Mouse (Mus musculus): ENCODE measurements around the gene Fuca1. TPM values are rescaled to one million over a fixed set of nuclear protein-coding genes. Genes with fewer than 3 reads are reported as not detected.

Gene Fuca1
- polyA plus RNA-seq, 1 experiment from 2014 or later, result 89.4 TPM

- Histone ChIP-seq H3K9me3 (ENCODE audit: low read length) (no peaks in the 10 kb centered on the region), H3K4me2 (replicated peaks; ENCODE audit: low read depth, low read length) (no peak overlapping the region), H3K9ac (replicated peaks; ENCODE audit: low read length) (no peak overlapping the region), H3K36me3 (ENCODE audit: insufficient read depth, low read length) (no peaks in the 10 kb centered on the region), H3K27me3 (ENCODE audit: insufficient read depth, low read length) (no peaks in the 10 kb centered on the region), H3K27ac (ENCODE audit: low read length) (no peak overlapping the region), H3K4me3 (ENCODE audit: low read length) (no peak overlapping the region), H3K4me1 (ENCODE audit: insufficient read depth, low read length) (no peaks in the 10 kb centered on the region)
- 87% methylated on average over 4 of the region's 4 CpGs for whole genome bisulfite sequencing
- ATAC-seq (ENCODE audit: low FRiP score, low TSS enrichment), result no peak
These were observed 17.8 kb upstream of the Fuca1 start for GRCm38 (mm10) chr4:135902606-135903242.

- Histone ChIP-seq H3K27ac (ENCODE audit: low read length) (no peak overlapping the region), H3K9ac (replicated peaks; ENCODE audit: low read length) (no peak overlapping the region), H3K4me1 (ENCODE audit: insufficient read depth, low read length) (no peaks in the 10 kb centered on the region), H3K4me3 (ENCODE audit: low read length) (no peak overlapping the region), H3K4me2 (replicated peaks; ENCODE audit: low read depth, low read length) (no peak overlapping the region), H3K9me3 (ENCODE audit: low read length) (no peaks in the 10 kb centered on the region), H3K36me3 (ENCODE audit: insufficient read depth, low read length) (no peaks in the 10 kb centered on the region), H3K27me3 (ENCODE audit: insufficient read depth, low read length) (no peaks in the 10 kb centered on the region)
- WGBS, result 47% methylated on average over 1 of the region's 1 CpGs
- ATAC-seq (ENCODE audit: low FRiP score, low TSS enrichment), result no peak
These were observed 15.7 kb upstream of the Fuca1 start for GRCm38 (mm10) chr4:135904810-135905209.

- H3K4me3 ChIP-seq (ENCODE audit: low read length), result no peak overlapping the region
- no peak overlapping the region for H3K4me2 ChIP-seq (replicated peaks; ENCODE audit: low read depth, low read length)
- no peaks in the 10 kb centered on the region for H3K36me3 ChIP-seq (ENCODE audit: insufficient read depth, low read length)
- no peaks in the 10 kb centered on the region for H3K4me1 ChIP-seq (ENCODE audit: insufficient read depth, low read length)
- no peak overlapping the region for H3K27ac ChIP-seq (ENCODE audit: low read length)
- no peaks in the 10 kb centered on the region for H3K9me3 ChIP-seq (ENCODE audit: low read length)
- 72% methylated on average over 3 of the region's 3 CpGs for WGBS
- no peaks in the 10 kb centered on the region for H3K27me3 ChIP-seq (ENCODE audit: insufficient read depth, low read length)
- no peak overlapping the region for H3K9ac ChIP-seq (replicated peaks; ENCODE audit: low read length)
- no peak for ATAC-seq (ENCODE audit: low FRiP score, low TSS enrichment)
These were observed 13.9 kb upstream of the Fuca1 start for GRCm38 (mm10) chr4:135906633-135907032.

GRCm38 (mm10) chr4:135909326-135910066, 11.0 kb upstream of the Fuca1 start:
- Histone ChIP-seq H3K27ac (ENCODE audit: low read length) (no peak overlapping the region), H3K9me3 (ENCODE audit: low read length) (no peaks in the 10 kb centered on the region), H3K4me3 (ENCODE audit: low read length) (no peak overlapping the region), H3K4me1 (ENCODE audit: insufficient read depth, low read length) (no peaks in the 10 kb centered on the region), H3K36me3 (ENCODE audit: insufficient read depth, low read length) (no peaks in the 10 kb centered on the region), H3K9ac (replicated peaks; ENCODE audit: low read length) (no peak overlapping the region), H3K4me2 (replicated peaks; ENCODE audit: low read depth, low read length) (no peak overlapping the region), H3K27me3 (ENCODE audit: insufficient read depth, low read length) (no peaks in the 10 kb centered on the region)
- no peak for ATAC-seq (ENCODE audit: low FRiP score, low TSS enrichment)
- 58% methylated on average over 13 of the region's 13 CpGs for WGBS

GRCm38 (mm10) chr4:135911531-135911930, 9.0 kb upstream of the Fuca1 start:
- WGBS, result 57% methylated on average over 7 of the region's 7 CpGs
- no peaks in the 10 kb centered on the region for H3K27me3 ChIP-seq (ENCODE audit: insufficient read depth, low read length)
- no peak overlapping the region for H3K4me2 ChIP-seq (replicated peaks; ENCODE audit: low read depth, low read length)
- ATAC-seq (ENCODE audit: low FRiP score, low TSS enrichment), result no peak
- no peak overlapping the region for H3K4me3 ChIP-seq (ENCODE audit: low read length)
- H3K27ac ChIP-seq (ENCODE audit: low read length), result peak overlapping the region; percentile 44; the same call in 1 of the 2 replicates
- no peaks in the 10 kb centered on the region for H3K9me3 ChIP-seq (ENCODE audit: low read length)
- no peaks in the 10 kb centered on the region for H3K36me3 ChIP-seq (ENCODE audit: insufficient read depth, low read length)
- no peaks in the 10 kb centered on the region for H3K4me1 ChIP-seq (ENCODE audit: insufficient read depth, low read length)
- no peak overlapping the region for H3K9ac ChIP-seq (replicated peaks; ENCODE audit: low read length)

GRCm38 (mm10) chr4:135912164-135912563, 8.4 kb upstream of the Fuca1 start:
- Histone ChIP-seq H3K9me3 (ENCODE audit: low read length) (no peaks in the 10 kb centered on the region), H3K4me1 (ENCODE audit: insufficient read depth, low read length) (no peaks in the 10 kb centered on the region), H3K27ac (ENCODE audit: low read length) (peak overlapping the region; percentile 4; the same call in 1 of the 2 replicates), H3K9ac (replicated peaks; ENCODE audit: low read length) (no peak overlapping the region), H3K4me3 (ENCODE audit: low read length) (no peak overlapping the region), H3K4me2 (replicated peaks; ENCODE audit: low read depth, low read length) (no peak overlapping the region), H3K27me3 (ENCODE audit: insufficient read depth, low read length) (no peaks in the 10 kb centered on the region), H3K36me3 (ENCODE audit: insufficient read depth, low read length) (no peaks in the 10 kb centered on the region)
- 51% methylated on average over 3 of the region's 3 CpGs for WGBS
- no peak for ATAC-seq (ENCODE audit: low FRiP score, low TSS enrichment)

- no peak for ATAC-seq (ENCODE audit: low FRiP score, low TSS enrichment)
- Histone ChIP-seq H3K36me3 (ENCODE audit: insufficient read depth, low read length) (no peaks in the 10 kb centered on the region), H3K4me2 (replicated peaks; ENCODE audit: low read depth, low read length) (no peak overlapping the region), H3K27me3 (ENCODE audit: insufficient read depth, low read length) (no peaks in the 10 kb centered on the region), H3K4me3 (ENCODE audit: low read length) (no peak overlapping the region), H3K4me1 (ENCODE audit: insufficient read depth, low read length) (no peaks in the 10 kb centered on the region), H3K9me3 (ENCODE audit: low read length) (no peaks in the 10 kb centered on the region), H3K9ac (replicated peaks; ENCODE audit: low read length) (no peak overlapping the region), H3K27ac (ENCODE audit: low read length) (no peak overlapping the region)
- WGBS, result 21% methylated on average over 3 of the region's 3 CpGs
These were observed 7.7 kb upstream of the Fuca1 start for GRCm38 (mm10) chr4:135912835-135913234.

GRCm38 (mm10) chr4:135913433-135913832, 7.1 kb upstream of the Fuca1 start:
- Histone ChIP-seq H3K4me1 (ENCODE audit: insufficient read depth, low read length) (no peaks in the 10 kb centered on the region), H3K4me3 (ENCODE audit: low read length) (no peak overlapping the region), H3K27me3 (ENCODE audit: insufficient read depth, low read length) (no peaks in the 10 kb centered on the region), H3K9me3 (ENCODE audit: low read length) (no peaks in the 10 kb centered on the region), H3K36me3 (ENCODE audit: insufficient read depth, low read length) (no peaks in the 10 kb centered on the region), H3K9ac (replicated peaks; ENCODE audit: low read length) (no peak overlapping the region), H3K4me2 (replicated peaks; ENCODE audit: low read depth, low read length) (no peak overlapping the region), H3K27ac (ENCODE audit: low read length) (no peak overlapping the region)
- WGBS, result 69% methylated on average over 4 of the region's 4 CpGs
- no peak for ATAC-seq (ENCODE audit: low FRiP score, low TSS enrichment)

- Histone ChIP-seq H3K9ac (replicated peaks; ENCODE audit: low read length) (no peak overlapping the region), H3K4me1 (ENCODE audit: insufficient read depth, low read length) (peaks cover 5% of the 10 kb centered on the region), H3K9me3 (ENCODE audit: low read length) (no peaks in the 10 kb centered on the region), H3K27ac (ENCODE audit: low read length) (no peak overlapping the region), H3K36me3 (ENCODE audit: insufficient read depth, low read length) (peaks cover 6% of the 10 kb centered on the region), H3K27me3 (ENCODE audit: insufficient read depth, low read length) (no peaks in the 10 kb centered on the region), H3K4me3 (ENCODE audit: low read length) (no peak overlapping the region), H3K4me2 (replicated peaks; ENCODE audit: low read depth, low read length) (no peak overlapping the region)
- no peak for ATAC-seq (ENCODE audit: low FRiP score, low TSS enrichment)
- WGBS, result 65% methylated on average over 13 of the region's 13 CpGs
These were observed 1.8 kb upstream of the Fuca1 start for GRCm38 (mm10) chr4:135918635-135919279.

- no peaks in the 10 kb centered on the region for H3K27me3 ChIP-seq (ENCODE audit: insufficient read depth, low read length)
- WGBS, result 87% methylated on average over 3 of the region's 3 CpGs
- H3K4me2 ChIP-seq (replicated peaks; ENCODE audit: low read depth, low read length), result no peak overlapping the region
- no peak overlapping the region for H3K4me3 ChIP-seq (ENCODE audit: low read length)
- peaks cover 9% of the 10 kb centered on the region for H3K36me3 ChIP-seq (ENCODE audit: insufficient read depth, low read length)
- H3K9ac ChIP-seq (replicated peaks; ENCODE audit: low read length), result no peak overlapping the region
- no peak for ATAC-seq (ENCODE audit: low FRiP score, low TSS enrichment)
- peaks cover 5% of the 10 kb centered on the region for H3K4me1 ChIP-seq (ENCODE audit: insufficient read depth, low read length)
- no peaks in the 10 kb centered on the region for H3K9me3 ChIP-seq (ENCODE audit: low read length)
- no peak overlapping the region for H3K27ac ChIP-seq (ENCODE audit: low read length)
These were observed 1.3 kb upstream of the Fuca1 start for GRCm38 (mm10) chr4:135919280-135919639.

Measured in kidney, embryonic 16.5 days (tissue).